Mouse (Mus musculus): ENCODE results near the gene Slc12a3. TPM values are rescaled to one million over a fixed set of nuclear protein-coding genes. Genes with fewer than 3 reads are reported as not detected.

Slc12a3 gene
- total and polyA plus RNA-seq, 3 experiments, result 0.17 TPM; not detected in 2

GRCm38 (mm10) chr8:94307652-94308051 lies 21.3 kb upstream of the Slc12a3 start:
- Histone ChIP-seq H3K9ac (ENCODE audit: insufficient read depth, low read depth) (no peak overlapping the region), H3K27me3 (replicated peaks) (no peaks in the 10 kb centered on the region), H3K79me2 (replicated peaks; ENCODE audit: control insufficient read depth, extremely low read depth, insufficient read depth, poor library complexity, severe bottlenecking) (no peaks in the 10 kb centered on the region), H3K4me2 (ENCODE audit: insufficient read depth, low read depth, poor library complexity, severe bottlenecking) (no peak overlapping the region), H3K4me1 (ENCODE audit: control insufficient read depth in 1 of 2, insufficient read depth in 2 of 2) (no peaks in the 10 kb centered on the region), H3K9me3 (replicated peaks; ENCODE audit: low read length) (no peaks in the 10 kb centered on the region), H3K27ac (ENCODE audit: insufficient read depth, low read depth) (no peak overlapping the region), H3K36me3 (replicated peaks in 1 of 2; ENCODE audit: control insufficient read depth in 1 of 2, insufficient read depth in 1 of 2, low read length in 1 of 2) (peaks cover 75 to 93% of the 10 kb centered on the region in 2 experiments), H3K4me3 (replicated peaks in 1 of 3; ENCODE audit: low read depth in 2 of 3, low read length in 2 of 3, poor library complexity in 1 of 3) (no peak overlapping the region)
- in situ Hi-C loops (cut with MboI; ENCODE audit: low pct_ligation_motif_present, low pct_unique_long_range_greater_than_20kb, low sequenced_read_pairs) (no loop called here), dilution Hi-C loops (cut with MboI; ENCODE audit: extremely low pct_ligation_motif_present, extremely low pct_unique_long_range_greater_than_20kb, low sequenced_read_pairs) (no loop called here)
- TF ChIP-seq SIN3A (IDR thresholded peaks at IDR 0.05; ENCODE audit: low read length) (no peak), CHD2 (IDR thresholded peaks at IDR 0.05; ENCODE audit: low read length) (no peak), MAZ (IDR thresholded peaks at IDR 0.05; ENCODE audit: low read depth, low read length) (no peak), POLR2A (IDR thresholded peaks at IDR 0.05; ENCODE audit: low read depth, low read length) (no peak)
- no peak for DNase-seq (ENCODE audit: extremely low read depth)

- Histone ChIP-seq H3K27me3 (replicated peaks) (no peaks in the 10 kb centered on the region), H3K27ac (ENCODE audit: insufficient read depth, low read depth) (no peak overlapping the region), H3K4me1 (ENCODE audit: control insufficient read depth in 1 of 2, insufficient read depth in 2 of 2) (no peaks in the 10 kb centered on the region), H3K4me2 (ENCODE audit: insufficient read depth, low read depth, poor library complexity, severe bottlenecking) (no peak overlapping the region), H3K79me2 (replicated peaks; ENCODE audit: control insufficient read depth, extremely low read depth, insufficient read depth, poor library complexity, severe bottlenecking) (no peaks in the 10 kb centered on the region), H3K9me3 (replicated peaks; ENCODE audit: low read length) (no peaks in the 10 kb centered on the region), H3K9ac (ENCODE audit: insufficient read depth, low read depth) (no peak overlapping the region), H3K4me3 (replicated peaks in 1 of 3; ENCODE audit: low read depth in 2 of 3, low read length in 2 of 3, poor library complexity in 1 of 3) (no peak overlapping the region), H3K36me3 (replicated peaks in 1 of 2; ENCODE audit: control insufficient read depth in 1 of 2, insufficient read depth in 1 of 2, low read length in 1 of 2) (peaks cover 41 to 91% of the 10 kb centered on the region in 2 experiments)
- DNase-seq (ENCODE audit: extremely low read depth), result no peak
- in situ Hi-C loops (cut with MboI; ENCODE audit: low pct_ligation_motif_present, low pct_unique_long_range_greater_than_20kb, low sequenced_read_pairs) (no loop called here), dilution Hi-C loops (cut with MboI; ENCODE audit: extremely low pct_ligation_motif_present, extremely low pct_unique_long_range_greater_than_20kb, low sequenced_read_pairs) (no loop called here)
- TF ChIP-seq HCFC1 (IDR thresholded peaks at IDR 0.05; ENCODE audit: low read depth, low read length) (no peak), UBTF (IDR thresholded peaks at IDR 0.05; ENCODE audit: low read depth, low read length) (no peak), ETS1 (conservative IDR thresholded peaks at IDR 0.05; ENCODE audit: low read depth, low read length) (no peak), JUN (IDR thresholded peaks at IDR 0.05; ENCODE audit: insufficient read depth, low read depth, low read length) (no peak), MAFK (IDR thresholded peaks at IDR 0.05; ENCODE audit: insufficient replicate concordance, low read length) (no peak), CHD2 (IDR thresholded peaks at IDR 0.05; ENCODE audit: low read length) (no peak), PAX5 (IDR thresholded peaks at IDR 0.05; ENCODE audit: low read length) (no peak), MEF2A (IDR thresholded peaks at IDR 0.05; ENCODE audit: borderline replicate concordance, low read depth, low read length) (no peak), SMC3 (IDR thresholded peaks at IDR 0.05; ENCODE audit: low read depth, low read length) (no peak), NELFE (IDR thresholded peaks at IDR 0.05; ENCODE audit: low read depth, low read length) (no peak), TCF12 (IDR thresholded peaks at IDR 0.05; ENCODE audit: low read depth, low read length) (no peak), IRF4 (IDR thresholded peaks at IDR 0.05; ENCODE audit: low read depth, low read length) (no peak), NRF1 (IDR thresholded peaks at IDR 0.05; ENCODE audit: low read depth, low read length) (no peak), KAT2A (IDR thresholded peaks at IDR 0.05; ENCODE audit: insufficient replicate concordance, low read length) (no peak), JUND (conservative IDR thresholded peaks at IDR 0.05; ENCODE audit: low read depth, low read length) (no peak)
Measured at GRCm38 (mm10) chr8:94314069-94314468, 14.9 kb upstream of the Slc12a3 start.

All from CH12.LX (cell line).